Mouse (Mus musculus) ES-E14 (cell line): Measurements from ENCODE around the gene Gm29564. TPM values are rescaled to one million over a fixed set of nuclear protein-coding genes. Genes with fewer than 3 reads are reported as not detected.
"Not testable (repeated sequence)": the region's sequence is repeated elsewhere in the genome, so short reads cannot be mapped to it uniquely, and the experiment has no call there.

Experiments
- DNase-seq: peaks from one replicate; pipeline ENCODE4 v3.0.0-alpha.2; 2013; ENCODE audit warnings: low read depth, low spot score
- H3K27ac ChIP-seq: 2 replicates; pipeline ENCODE4 v1.5.1; 2012; ENCODE audit warnings: low read depth, mild to moderate bottlenecking, low read length, moderate library complexity, mixed read lengths; ENCODE audit not compliant: poor library complexity, insufficient read depth, severe bottlenecking
- H3K36me3 ChIP-seq: 2 replicates; pipeline ENCODE4 v1.6.1; 2012; ENCODE audit warnings: mild to moderate bottlenecking, low read length, moderate library complexity, mixed read lengths; ENCODE audit not compliant: control insufficient read depth, poor library complexity, insufficient read depth, severe bottlenecking
- H3K4me1 ChIP-seq, 2 experiments: fragments of 150-350 bp in 1 of 2; sonication (generic) in 1 of 2; 2 replicates each; pipeline ENCODE4 v1.6.1; 2012; ENCODE audit warnings: low read length in 2 of 2, mild to moderate bottlenecking in 1 of 2, mixed read lengths in 1 of 2; ENCODE audit not compliant: control insufficient read depth in 2 of 2, insufficient read depth in 2 of 2, poor library complexity in 1 of 2
- H3K4me3 ChIP-seq, 2 experiments: fragments of 150-350 bp in 1 of 2; sonication (generic) in 1 of 2; 2 replicates each; pipeline ENCODE4 v1.5.1; 2012; ENCODE audit warnings: low read length in 2 of 2, low read depth in 1 of 2, mild to moderate bottlenecking in 1 of 2, mixed read lengths in 1 of 2; ENCODE audit not compliant: insufficient read depth in 1 of 2, poor library complexity in 1 of 2, severe bottlenecking in 1 of 2
- H3K9ac ChIP-seq: 2 replicates; pipeline ENCODE4 v1.6.1; 2012; ENCODE audit warnings: low read depth, mild to moderate bottlenecking, low read length, mixed read lengths; ENCODE audit not compliant: poor library complexity, insufficient read depth, severe bottlenecking
- H3K9me3 ChIP-seq: fragments of 150-350 bp; sonication (generic); 2 replicates; pipeline ENCODE4 v1.6.1; 2012; ENCODE audit warnings: low read depth, mild to moderate bottlenecking, low read length; ENCODE audit not compliant: control insufficient read depth, insufficient read depth
- in situ Hi-C, 2 experiments: fragments of 600-800 bp; cut with MboI; formaldehyde crosslinking; loops; one replicate each; pipeline ENCODE4 v1.15.1; 2025; ENCODE audit warnings: low sequenced_read_pairs in 2 of 2, inconsistent platforms in 1 of 2; ENCODE audit not compliant: unreplicated experiment in 2 of 2
- total RNA-seq: library from RNA; depleted of rRNA; stranded (reverse); fragments of 300-350 nt; gene quantifications from 2 replicates; pipeline ENCODE4 v1.2.3, GENCODE M21; 2012; rRNA removed

Gm29564 gene
- not detected in 2 replicates for total RNA-seq

DNA sequence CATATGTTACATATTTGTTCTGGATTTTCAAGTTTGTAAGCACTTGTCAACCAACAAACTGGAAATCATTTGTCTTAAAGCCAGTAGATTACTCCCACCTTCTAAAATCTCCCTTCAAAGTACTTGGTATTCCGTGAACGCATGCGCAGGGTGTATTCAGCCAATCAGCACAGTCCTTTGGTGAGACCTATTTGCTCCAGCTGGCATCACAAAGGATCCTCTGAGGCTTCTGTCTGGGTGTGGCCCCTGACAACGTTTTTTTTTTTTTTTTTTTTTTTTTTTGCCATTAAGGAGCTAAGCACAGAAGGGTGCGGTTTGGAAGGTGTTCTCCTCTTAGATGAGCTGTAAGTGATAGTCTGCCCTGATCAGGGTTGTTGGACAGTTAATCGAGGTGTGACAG, at the start of gene Gm29564:
Gm29564 (plus strand) TSS at position 301 of the 400 bp plus-strand sequence.
- H3K9ac ChIP-seq, H3K36me3 ChIP-seq, in situ Hi-C loops, H3K27ac ChIP-seq, H3K4me1 ChIP-seq, DNase-seq, H3K4me3 ChIP-seq, H3K9me3 ChIP-seq: not testable (repeated sequence)

Other genes with a start within 250 kb of the Gm29564 start
- gene Gm20867, start 249.8 kb upstream of the Gm29564 start, total RNA-seq = not detected in 2 replicates